Mouse (Mus musculus) brain, embryonic 14.5 days (tissue): Measurements from ENCODE around the gene 9130409I23Rik.

Source experiments
- CTCF ChIP-seq: fragments of 200-500 bp; IDR thresholded peaks from 2 replicates; pipeline ENCODE4 v1.5.1; 2012; ENCODE audit warnings: inconsistent platforms, mild to moderate bottlenecking, moderate library complexity, borderline replicate concordance; ENCODE audit not compliant: insufficient read depth, insufficient read length; ENCODE audit errors: extremely low read depth
- POLR2A ChIP-seq: fragments of 200-500 bp; IDR thresholded peaks from 2 replicates; pipeline ENCODE4 v1.6.1; 2012; ENCODE audit warnings: mild to moderate bottlenecking, inconsistent platforms, borderline replicate concordance; ENCODE audit not compliant: poor library complexity, insufficient read depth, insufficient read length, severe bottlenecking; ENCODE audit errors: extremely low read depth

DNA sequence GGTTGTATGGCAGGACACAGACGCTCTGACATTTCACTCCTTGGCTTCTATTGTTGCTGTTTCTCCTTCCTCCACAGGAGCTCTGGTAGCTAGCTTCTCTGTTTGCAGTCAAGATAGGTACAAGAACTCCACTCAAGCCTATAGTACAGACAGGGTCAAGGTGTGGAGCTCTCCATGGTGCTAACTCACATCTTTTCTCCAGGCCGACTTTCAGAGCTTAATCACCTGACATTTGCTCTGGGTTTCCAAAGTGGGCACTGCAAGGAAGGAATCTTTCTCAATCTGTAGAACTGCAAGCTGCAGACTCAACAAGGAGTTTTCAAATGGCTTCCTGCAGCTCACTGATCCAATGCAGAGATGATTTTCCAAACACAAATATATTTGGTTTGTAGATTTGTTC lies 33.0 kb downstream of the 9130409I23Rik start:
- TF ChIP-seq POLR2A, result no peak
- TF ChIP-seq CTCF, result no peak
